Comparison of ENCODE assay signal across 21 mouse cellular contexts in genomic region chr2:73467071-73467851, GRCm38 (mm10).
DNase-seq lines count a peak whose midpoint lies in the region; ATAC-seq and TF ChIP-seq lines count a peak whose summit lies in the region.
"Had no signal": no experiment of that assay in that cellular context is flagged by ENCODE, and none has a peak within 500 bp of the region (broad histone marks: within the 10 kb centered on the region; RNA-seq: fewer than 3 reads in every experiment).

No protein-coding gene starts in this region.

- no peak for DNase-seq in gastrocnemius, adult 2 months
- no peak for DNase-seq in gastrocnemius, postnatal 14 days
- DNase-seq in CH12.LX (ENCODE audit: extremely low read depth) = no peak
- no peak for DNase-seq in urinary bladder, adult 2 months (ENCODE audit: low spot score)
- DNase-seq in forebrain, embryonic 11.5 days (ENCODE audit: low spot score) = no peak
- DNase-seq: adrenal gland, adult 2 months; adrenal gland, postnatal 25 days; cerebellum, adult 18-20 months; cerebellum, adult 9-11 months; cerebellum, postnatal 36 days; forebrain, postnatal 0 days; gastrocnemius, postnatal 36 days; heart, adult 18-20 months had no signal

- H3K9me3 ChIP-seq in CH12.LX (replicated peaks; ENCODE audit: low read length) = no peaks in the 10 kb centered on the region
- H3K9me3 ChIP-seq in megakaryocyte, embryonic 14.5 days = no peaks in the 10 kb centered on the region
- no peaks in the 10 kb centered on the region for H3K9me3 ChIP-seq in forebrain, embryonic 11.5 days (ENCODE audit: control insufficient read depth, low read length)
- no peaks in the 10 kb centered on the region for H3K9me3 ChIP-seq in heart, embryonic 11.5 days (replicated peaks; ENCODE audit: control insufficient read depth, low read length)
- H3K9me3 ChIP-seq: embryonic facial prominence, embryonic 13.5 days; forebrain, embryonic 13.5 days; heart, embryonic 10.5 days; heart, embryonic 15.5 days; hindbrain, embryonic 10.5 days had no signal

- peaks cover 69% of the 10 kb centered on the region for H3K79me2 ChIP-seq in CH12.LX (replicated peaks; ENCODE audit: control insufficient read depth, extremely low read depth, insufficient read depth, poor library complexity, severe bottlenecking)

- H3K9ac ChIP-seq in CH12.LX (ENCODE audit: insufficient read depth, low read depth) = no peak overlapping the region
- no peak overlapping the region for H3K9ac ChIP-seq in forebrain, embryonic 11.5 days (ENCODE audit: low read length)
- H3K9ac ChIP-seq in heart, embryonic 11.5 days (ENCODE audit: low read depth, low read length) = no peak overlapping the region
- H3K9ac ChIP-seq: embryonic facial prominence, embryonic 13.5 days; forebrain, embryonic 13.5 days; forebrain, postnatal 0 days; heart, embryonic 15.5 days; hindbrain, embryonic 14.5 days had no signal

- peaks cover 27 to 93% of the 10 kb centered on the region in 2 experiments for H3K4me1 ChIP-seq in CH12.LX (ENCODE audit: control insufficient read depth in 1 of 2, insufficient read depth in 2 of 2)
- H3K4me1 ChIP-seq in megakaryocyte, embryonic 14.5 days = peaks cover 100% of the 10 kb centered on the region
- H3K4me1 ChIP-seq in forebrain, embryonic 11.5 days (replicated peaks; ENCODE audit: control insufficient read depth, insufficient read depth, low read length) = no peaks in the 10 kb centered on the region
- H3K4me1 ChIP-seq in heart, embryonic 11.5 days (ENCODE audit: control insufficient read depth, insufficient read depth, low read length) = peaks cover 11% of the 10 kb centered on the region
- H3K4me1 ChIP-seq: forebrain, embryonic 13.5 days had no signal

- dilution Hi-C loops in CH12.LX (cut with MboI; ENCODE audit: extremely low pct_ligation_motif_present, extremely low pct_unique_long_range_greater_than_20kb, low sequenced_read_pairs) = no loop called here

- 87% methylated on average over 7 of the region's 7 CpGs for WGBS in forebrain, embryonic 11.5 days
- 68% methylated on average over 7 of the region's 7 CpGs for WGBS in heart, embryonic 11.5 days (ENCODE audit: insufficient replicate concordance)

- peaks cover 6 to 39% of the 10 kb centered on the region in 2 experiments for H3K36me3 ChIP-seq in CH12.LX (replicated peaks in 1 of 2; ENCODE audit: control insufficient read depth in 1 of 2, insufficient read depth in 1 of 2, low read length in 1 of 2)
- H3K36me3 ChIP-seq in megakaryocyte, embryonic 14.5 days (replicated peaks; ENCODE audit: low read length) = peaks cover 77% of the 10 kb centered on the region
- H3K36me3 ChIP-seq in forebrain, embryonic 11.5 days (ENCODE audit: control insufficient read depth, insufficient read depth, low read length) = no peaks in the 10 kb centered on the region
- H3K36me3 ChIP-seq in heart, embryonic 11.5 days (ENCODE audit: control insufficient read depth, insufficient read depth, low read length) = no peaks in the 10 kb centered on the region
- H3K36me3 ChIP-seq: heart, embryonic 10.5 days; heart, embryonic 15.5 days had no signal

- H3K4me2 ChIP-seq in CH12.LX (ENCODE audit: insufficient read depth, low read depth, poor library complexity, severe bottlenecking) = no peak overlapping the region
- H3K4me2 ChIP-seq in forebrain, embryonic 11.5 days (ENCODE audit: low read depth, low read length, severe bottlenecking) = no peak overlapping the region
- H3K4me2 ChIP-seq in heart, embryonic 11.5 days = no peak overlapping the region
- H3K4me2 ChIP-seq: embryonic facial prominence, embryonic 13.5 days; forebrain, embryonic 13.5 days; heart, embryonic 15.5 days; hindbrain, embryonic 14.5 days had no signal

- TF ChIP-seq EP300 in CH12.LX (IDR thresholded peaks at IDR 0.05; ENCODE audit: low read length) = peak; percentile 72

- H3K27me3 ChIP-seq in CH12.LX (replicated peaks) = no peaks in the 10 kb centered on the region
- H3K27me3 ChIP-seq in megakaryocyte, embryonic 14.5 days (replicated peaks) = no peaks in the 10 kb centered on the region
- no peaks in the 10 kb centered on the region for H3K27me3 ChIP-seq in forebrain, embryonic 11.5 days (ENCODE audit: control insufficient read depth, insufficient read depth, low read length)
- H3K27me3 ChIP-seq in heart, embryonic 11.5 days (ENCODE audit: control insufficient read depth, insufficient read depth, low read length) = no peaks in the 10 kb centered on the region
- H3K27me3 ChIP-seq: embryonic facial prominence, embryonic 13.5 days; forebrain, embryonic 13.5 days; heart, embryonic 15.5 days had no signal

- no peak for TF ChIP-seq CTCF in gastrocnemius, adult 2 months (IDR thresholded peaks at IDR 0.05)
- peak in 1 of 2 experiments; percentile 39; a peak in 1 of 4 replicates for TF ChIP-seq CTCF in CH12.LX (conservative IDR thresholded peaks at IDR 0.05 in 1 of 2, IDR thresholded peaks at IDR 0.05 in 1 of 2; ENCODE audit: low read depth in 2 of 2, low read length in 2 of 2)

- in situ Hi-C loops in CH12.LX (cut with MboI; ENCODE audit: low pct_ligation_motif_present, low pct_unique_long_range_greater_than_20kb, low sequenced_read_pairs) = no loop called here

- no peak for ATAC-seq in forebrain, embryonic 11.5 days (replicated peaks; ENCODE audit: low FRiP score)
- no peak for ATAC-seq in heart, embryonic 11.5 days (replicated peaks; ENCODE audit: insufficient number of reproducible peaks, low FRiP score, low TSS enrichment)
- ATAC-seq: forebrain, embryonic 13.5 days; forebrain, postnatal 0 days had no signal

- no peak for TF ChIP-seq POLR2A in CH12.LX (IDR thresholded peaks at IDR 0.05; ENCODE audit: low read depth, low read length)

- H3K4me3 ChIP-seq in gastrocnemius, adult 2 months = no peak overlapping the region
- no peak overlapping the region for H3K4me3 ChIP-seq in CH12.LX (replicated peaks in 1 of 3; ENCODE audit: low read depth in 2 of 3, low read length in 2 of 3, poor library complexity in 1 of 3)
- peak overlapping the region; percentile 47 for H3K4me3 ChIP-seq in megakaryocyte, embryonic 14.5 days (replicated peaks)
- H3K4me3 ChIP-seq in forebrain, embryonic 11.5 days (ENCODE audit: low read depth, low read length) = no peak overlapping the region
- H3K4me3 ChIP-seq in heart, embryonic 11.5 days (ENCODE audit: low read depth, low read length) = no peak overlapping the region
- H3K4me3 ChIP-seq: embryonic facial prominence, embryonic 13.5 days; forebrain, embryonic 13.5 days; heart, embryonic 10.5 days; heart, embryonic 15.5 days; hindbrain, embryonic 10.5 days had no signal

- TF ChIP-seq RAD21 in CH12.LX (IDR thresholded peaks at IDR 0.05; ENCODE audit: low read depth, low read length) = no peak; the same call in 1 of the 2 replicates

- intact Hi-C loops in gastrocnemius, adult 2 months (cut with DNase I) = no loop called here
- intact Hi-C loops in gastrocnemius, postnatal 14 days (cut with DNase I; ENCODE audit: low total_unique reads) = no loop called here

- H3K27ac ChIP-seq in gastrocnemius, adult 2 months = peak overlapping the region; percentile 35; the same call in 1 of the 2 replicates
- H3K27ac ChIP-seq in CH12.LX (ENCODE audit: insufficient read depth, low read depth) = peak overlapping the region; percentile 41; the same call in 1 of the 2 replicates
- H3K27ac ChIP-seq in forebrain, embryonic 11.5 days (ENCODE audit: low read depth, low read length) = no peak overlapping the region
- no peak overlapping the region for H3K27ac ChIP-seq in heart, embryonic 11.5 days (ENCODE audit: low read depth, low read length)
- H3K27ac ChIP-seq: embryonic facial prominence, embryonic 13.5 days; forebrain, embryonic 13.5 days; heart, embryonic 10.5 days; heart, embryonic 15.5 days; hindbrain, embryonic 10.5 days; hindbrain, embryonic 14.5 days had no signal

TF ChIP-seq in CH12.LX, 34 proteins besides CTCF, POLR2A, EP300 and RAD21 (continues in another document):
- no peak for TF ChIP-seq ZKSCAN1 (IDR thresholded peaks at IDR 0.05; ENCODE audit: borderline replicate concordance, low read depth, low read length)
- TF ChIP-seq MAX (IDR thresholded peaks at IDR 0.05; ENCODE audit: low read length) = no peak; the same call in 1 of the 2 replicates
- peak; percentile 34 for TF ChIP-seq IRF4 (IDR thresholded peaks at IDR 0.05; ENCODE audit: low read depth, low read length)
- TF ChIP-seq NELFE (IDR thresholded peaks at IDR 0.05; ENCODE audit: low read depth, low read length) = no peak
- TF ChIP-seq CHD1 (IDR thresholded peaks at IDR 0.05; ENCODE audit: low read depth, low read length) = peak; percentile 70
- TF ChIP-seq UBTF (IDR thresholded peaks at IDR 0.05; ENCODE audit: low read depth, low read length) = no peak
- no peak; the same call in 1 of the 2 replicates for TF ChIP-seq TCF12 (IDR thresholded peaks at IDR 0.05; ENCODE audit: low read depth, low read length)
- TF ChIP-seq NRF1 (IDR thresholded peaks at IDR 0.05; ENCODE audit: low read depth, low read length) = no peak
- no peak for TF ChIP-seq KAT2A (IDR thresholded peaks at IDR 0.05; ENCODE audit: insufficient replicate concordance, low read length)
- TF ChIP-seq MEF2A (IDR thresholded peaks at IDR 0.05; ENCODE audit: borderline replicate concordance, low read depth, low read length) = no peak
- 0 out of 2 replicates have a peak, but pooled peaks have one; percentile 6 for TF ChIP-seq BHLHE40 (IDR thresholded peaks at IDR 0.05; ENCODE audit: low read depth, low read length)
- no peak for TF ChIP-seq POLR2AphosphoS2 (IDR thresholded peaks at IDR 0.05; ENCODE audit: low read depth, low read length)
- no peak for TF ChIP-seq CHD2 (IDR thresholded peaks at IDR 0.05; ENCODE audit: low read length)
- TF ChIP-seq E2F4 (IDR thresholded peaks at IDR 0.05; ENCODE audit: insufficient replicate concordance, low read depth, low read length) = no peak
- TF ChIP-seq ELF1 (IDR thresholded peaks at IDR 0.05; ENCODE audit: low read depth, low read length) = no peak
- peak; percentile 55; the same call in 1 of the 2 replicates for TF ChIP-seq SIN3A (IDR thresholded peaks at IDR 0.05; ENCODE audit: low read length)
- no peak for TF ChIP-seq ZC3H11A (IDR thresholded peaks at IDR 0.05; ENCODE audit: low read depth, low read length)
- TF ChIP-seq USF2 (conservative IDR thresholded peaks at IDR 0.05; ENCODE audit: low read depth, low read length) = no peak
- TF ChIP-seq PAX5 (IDR thresholded peaks at IDR 0.05; ENCODE audit: low read length) = no peak
- TF ChIP-seq ZMIZ1 (IDR thresholded peaks at IDR 0.05; ENCODE audit: low read depth, low read length) = no peak
- TF ChIP-seq RCOR1 (conservative IDR thresholded peaks at IDR 0.05; ENCODE audit: low read depth, low read length) = no peak
- TF ChIP-seq GABPA (IDR thresholded peaks at IDR 0.05; ENCODE audit: insufficient replicate concordance, low read depth, low read length) = no peak
- TF ChIP-seq MAZ (IDR thresholded peaks at IDR 0.05; ENCODE audit: low read depth, low read length) = no peak
- no peak for TF ChIP-seq TBP (conservative IDR thresholded peaks at IDR 0.05; ENCODE audit: low read depth, low read length)
- no peak for TF ChIP-seq SMC3 (IDR thresholded peaks at IDR 0.05; ENCODE audit: low read depth, low read length)
- no peak for TF ChIP-seq MAFK (IDR thresholded peaks at IDR 0.05; ENCODE audit: insufficient replicate concordance, low read length)

Comparison
In these comparisons a context has a peak if more than half of its experiments do, and no peak if none do; other contexts are left out.
1. H3K27ac ChIP-seq: peak in gastrocnemius, adult 2 months (single experiment) and CH12.LX (single experiment); none in forebrain, embryonic 11.5 days (single experiment) and heart, embryonic 11.5 days (single experiment).